In the genomic region with DNA sequence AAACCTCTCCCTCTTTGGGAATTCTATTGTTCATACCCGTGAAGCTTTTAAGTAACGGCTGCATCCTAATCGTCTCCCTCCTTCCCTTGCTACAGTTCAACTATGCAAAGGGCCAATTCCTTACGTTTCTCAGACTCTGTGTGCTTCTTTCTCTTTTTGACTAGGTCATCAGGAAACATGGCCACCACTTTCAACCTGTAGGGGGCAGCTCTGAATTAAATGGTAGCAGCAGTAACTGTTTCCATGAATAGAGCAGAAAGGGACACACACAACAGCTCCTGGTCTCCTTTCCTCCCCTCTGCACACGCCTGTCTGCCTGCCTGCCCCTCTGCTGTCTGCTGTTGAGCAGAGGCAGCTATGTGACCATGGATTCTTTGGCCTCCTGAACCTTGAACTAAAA, we compare ENCODE assay signal across 8 mouse cellular contexts.
DNase-seq lines count a peak whose midpoint lies in the region; ATAC-seq and TF ChIP-seq lines count a peak whose summit lies in the region.

No protein-coding gene starts in this region.

- no peak overlapping the region for H3K9ac ChIP-seq in forebrain, postnatal 0 days
- no peak overlapping the region for H3K9ac ChIP-seq in forebrain, embryonic 13.5 days
- no peak overlapping the region for H3K9ac ChIP-seq in midbrain, postnatal 0 days (replicated peaks; ENCODE audit: low read length, poor library complexity, severe bottlenecking)
- H3K9ac ChIP-seq in midbrain, embryonic 13.5 days (replicated peaks) = no peak overlapping the region
- peak overlapping the region; percentile 5; the same call in 1 of the 2 replicates for H3K9ac ChIP-seq in heart, embryonic 16.5 days (ENCODE audit: low read length)
- no peak overlapping the region for H3K9ac ChIP-seq in lung, embryonic 16.5 days (ENCODE audit: low read length)

- H3K9me3 ChIP-seq in forebrain, postnatal 0 days (ENCODE audit: low read length) = no peaks in the 10 kb centered on the region
- H3K9me3 ChIP-seq in forebrain, embryonic 13.5 days (replicated peaks) = no peaks in the 10 kb centered on the region
- H3K9me3 ChIP-seq in midbrain, postnatal 0 days (ENCODE audit: low read length) = no peaks in the 10 kb centered on the region
- no peaks in the 10 kb centered on the region for H3K9me3 ChIP-seq in midbrain, embryonic 13.5 days
- H3K9me3 ChIP-seq in heart, embryonic 16.5 days (replicated peaks; ENCODE audit: control insufficient read depth, low read length) = no peaks in the 10 kb centered on the region
- no peaks in the 10 kb centered on the region for H3K9me3 ChIP-seq in lung, embryonic 16.5 days (ENCODE audit: control insufficient read depth, low read length)

- H3K4me1 ChIP-seq in forebrain, postnatal 0 days (ENCODE audit: insufficient read depth) = no peaks in the 10 kb centered on the region
- peaks cover 30% of the 10 kb centered on the region for H3K4me1 ChIP-seq in forebrain, embryonic 13.5 days
- H3K4me1 ChIP-seq in midbrain, postnatal 0 days (ENCODE audit: insufficient read depth, low read length) = peaks cover 2% of the 10 kb centered on the region; the same call in 1 of the 2 replicates
- H3K4me1 ChIP-seq in midbrain, embryonic 13.5 days (replicated peaks) = peaks cover 33% of the 10 kb centered on the region
- peaks cover 31% of the 10 kb centered on the region for H3K4me1 ChIP-seq in heart, embryonic 16.5 days (ENCODE audit: control insufficient read depth, insufficient read depth, low read length)
- H3K4me1 ChIP-seq in lung, embryonic 16.5 days (replicated peaks; ENCODE audit: control insufficient read depth, insufficient read depth, low read length) = peaks cover 55% of the 10 kb centered on the region

- DNase-seq in forebrain, postnatal 0 days = no peak
- DNase-seq in midbrain, postnatal 0 days (ENCODE audit: low spot score) = no peak

- TF ChIP-seq CTCF in forebrain, postnatal 0 days (IDR thresholded peaks at IDR 0.05; ENCODE audit: low read depth) = peak; percentile 51
- TF ChIP-seq CTCF in midbrain, postnatal 0 days (IDR thresholded peaks at IDR 0.05) = peak; percentile 65

- no peak overlapping the region for H3K4me3 ChIP-seq in forebrain, postnatal 0 days (ENCODE audit: low read depth, low read length)
- no peak overlapping the region for H3K4me3 ChIP-seq in forebrain, embryonic 13.5 days
- H3K4me3 ChIP-seq in midbrain, postnatal 0 days (ENCODE audit: low read depth, low read length) = no peak overlapping the region
- no peak overlapping the region for H3K4me3 ChIP-seq in midbrain, embryonic 13.5 days (replicated peaks)
- no peak overlapping the region for H3K4me3 ChIP-seq in heart, embryonic 16.5 days (ENCODE audit: low read length)
- H3K4me3 ChIP-seq in lung, embryonic 16.5 days (ENCODE audit: low read length) = no peak overlapping the region

- no peak for ATAC-seq in forebrain, postnatal 0 days
- no peak for ATAC-seq in forebrain, embryonic 13.5 days
- ATAC-seq in midbrain, postnatal 0 days (ENCODE audit: low FRiP score) = no peak
- ATAC-seq in midbrain, embryonic 13.5 days = no peak
- ATAC-seq in heart, embryonic 16.5 days (replicated peaks; ENCODE audit: extremely low read depth, insufficient read depth, low FRiP score) = no peak
- ATAC-seq in lung, embryonic 16.5 days (ENCODE audit: low read depth) = no peak
- no peak for ATAC-seq in inflammation-experienced regulatory T-cells, adult 6 months
- no peak for ATAC-seq in monocyte, adult 5-6 weeks (replicated peaks; ENCODE audit: insufficient number of reproducible peaks, low FRiP score, low TSS enrichment, poor library complexity, severe bottlenecking)

- no peaks in the 10 kb centered on the region for H3K27me3 ChIP-seq in forebrain, postnatal 0 days (ENCODE audit: insufficient read depth, low read length)
- H3K27me3 ChIP-seq in forebrain, embryonic 13.5 days = no peaks in the 10 kb centered on the region
- H3K27me3 ChIP-seq in midbrain, postnatal 0 days (ENCODE audit: insufficient read depth, low read length) = no peaks in the 10 kb centered on the region
- H3K27me3 ChIP-seq in midbrain, embryonic 13.5 days = no peaks in the 10 kb centered on the region
- no peaks in the 10 kb centered on the region for H3K27me3 ChIP-seq in heart, embryonic 16.5 days (ENCODE audit: control insufficient read depth, insufficient read depth, low read length)
- no peaks in the 10 kb centered on the region for H3K27me3 ChIP-seq in lung, embryonic 16.5 days (ENCODE audit: control insufficient read depth, insufficient read depth, low read depth, low read length)

- no peak overlapping the region for H3K27ac ChIP-seq in forebrain, postnatal 0 days (ENCODE audit: low read depth, low read length)
- H3K27ac ChIP-seq in forebrain, embryonic 13.5 days = no peak overlapping the region
- H3K27ac ChIP-seq in midbrain, postnatal 0 days (ENCODE audit: low read depth, low read length) = no peak overlapping the region
- no peak overlapping the region for H3K27ac ChIP-seq in midbrain, embryonic 13.5 days
- no peak overlapping the region for H3K27ac ChIP-seq in heart, embryonic 16.5 days (ENCODE audit: low read length)
- H3K27ac ChIP-seq in lung, embryonic 16.5 days (ENCODE audit: low read length) = peak overlapping the region; percentile 5; the same call in 1 of the 2 replicates

- no peak overlapping the region for H3K4me2 ChIP-seq in forebrain, postnatal 0 days (ENCODE audit: low read depth)
- no peak overlapping the region for H3K4me2 ChIP-seq in forebrain, embryonic 13.5 days
- no peak overlapping the region for H3K4me2 ChIP-seq in midbrain, postnatal 0 days (ENCODE audit: low read depth, low read length, poor library complexity, severe bottlenecking)
- H3K4me2 ChIP-seq in midbrain, embryonic 13.5 days (replicated peaks) = no peak overlapping the region
- H3K4me2 ChIP-seq in heart, embryonic 16.5 days (ENCODE audit: low read depth, low read length) = no peak overlapping the region
- H3K4me2 ChIP-seq in lung, embryonic 16.5 days (ENCODE audit: low read depth, low read length) = no peak overlapping the region

- no peaks in the 10 kb centered on the region for H3K36me3 ChIP-seq in forebrain, postnatal 0 days (ENCODE audit: insufficient read depth)
- H3K36me3 ChIP-seq in forebrain, embryonic 13.5 days (ENCODE audit: poor library complexity, severe bottlenecking) = no peaks in the 10 kb centered on the region
- H3K36me3 ChIP-seq in midbrain, postnatal 0 days (ENCODE audit: insufficient read depth, low read length) = no peaks in the 10 kb centered on the region
- no peaks in the 10 kb centered on the region for H3K36me3 ChIP-seq in midbrain, embryonic 13.5 days
- H3K36me3 ChIP-seq in heart, embryonic 16.5 days (ENCODE audit: control insufficient read depth, insufficient read depth) = no peaks in the 10 kb centered on the region
- no peaks in the 10 kb centered on the region for H3K36me3 ChIP-seq in lung, embryonic 16.5 days (ENCODE audit: control insufficient read depth, insufficient read depth, low read length)

- 22% methylated on average over 5 of the region's 5 CpGs for WGBS in forebrain, postnatal 0 days
- WGBS in forebrain, embryonic 13.5 days = 29% methylated on average over 5 of the region's 5 CpGs
- WGBS in midbrain, postnatal 0 days = 42% methylated on average over 5 of the region's 5 CpGs
- whole genome bisulfite sequencing in midbrain, embryonic 13.5 days = 34% methylated on average over 5 of the region's 5 CpGs
- WGBS in heart, embryonic 16.5 days = 53% methylated on average over 5 of the region's 5 CpGs
- 52% methylated on average over 5 of the region's 5 CpGs for WGBS in lung, embryonic 16.5 days
